Mouse (Mus musculus) megakaryocyte, embryonic 14.5 days (primary cell): ENCODE measurements around the gene Gnl1. TPM values are rescaled to one million over a fixed set of nuclear protein-coding genes. Genes with fewer than 3 reads are reported as not detected.
A peak's percentile ranks its signal among the peaks of the same experiment; 100 is the strongest.
"Not testable (repeated sequence)": the region's sequence is repeated elsewhere in the genome, so short reads cannot be mapped to it uniquely, and the experiment has no call there.

ENCODE experiments used
- H3K27me3 ChIP-seq: replicated peaks from 2 replicates; pipeline ENCODE3; 2012; ENCODE audit warnings: inconsistent platforms
- H3K36me3 ChIP-seq: replicated peaks from 2 replicates; pipeline ENCODE3; 2012; ENCODE audit warnings: low read length, inconsistent platforms, mixed read lengths
- H3K4me1 ChIP-seq: 2 replicates; pipeline ENCODE4 v1.6.1; 2012; ENCODE audit warnings: inconsistent platforms
- H3K4me3 ChIP-seq: replicated peaks from 2 replicates; pipeline ENCODE3; 2012; ENCODE audit warnings: moderate library complexity, mild to moderate bottlenecking, inconsistent platforms
- H3K9me3 ChIP-seq: 2 replicates; pipeline ENCODE4 v1.6.1; 2012; ENCODE audit warnings: inconsistent platforms
- FLI1 ChIP-seq: IDR thresholded peaks from 2 replicates; pipeline ENCODE4 v1.6.1; 2012; ENCODE audit warnings: low read length, inconsistent platforms, mixed read lengths
- GATA1 ChIP-seq: IDR thresholded peaks from 3 replicates; pipeline ENCODE4 v1.6.1; 2012; ENCODE audit warnings: mixed read lengths, low read length, inconsistent platforms, borderline replicate concordance
- polyA plus RNA-seq: library from polyadenylated mRNA; stranded (reverse); fragments of >175 nt; gene quantifications from 2 replicates; pipeline ENCODE4 v1.2.3, GENCODE M21; 2012; ENCODE audit warnings: low replicate concordance; ENCODE audit not compliant: insufficient read depth

Gene Gnl1
- polyA plus RNA-seq, result 63.9 and 75.7 TPM in 2 replicates

DNA sequence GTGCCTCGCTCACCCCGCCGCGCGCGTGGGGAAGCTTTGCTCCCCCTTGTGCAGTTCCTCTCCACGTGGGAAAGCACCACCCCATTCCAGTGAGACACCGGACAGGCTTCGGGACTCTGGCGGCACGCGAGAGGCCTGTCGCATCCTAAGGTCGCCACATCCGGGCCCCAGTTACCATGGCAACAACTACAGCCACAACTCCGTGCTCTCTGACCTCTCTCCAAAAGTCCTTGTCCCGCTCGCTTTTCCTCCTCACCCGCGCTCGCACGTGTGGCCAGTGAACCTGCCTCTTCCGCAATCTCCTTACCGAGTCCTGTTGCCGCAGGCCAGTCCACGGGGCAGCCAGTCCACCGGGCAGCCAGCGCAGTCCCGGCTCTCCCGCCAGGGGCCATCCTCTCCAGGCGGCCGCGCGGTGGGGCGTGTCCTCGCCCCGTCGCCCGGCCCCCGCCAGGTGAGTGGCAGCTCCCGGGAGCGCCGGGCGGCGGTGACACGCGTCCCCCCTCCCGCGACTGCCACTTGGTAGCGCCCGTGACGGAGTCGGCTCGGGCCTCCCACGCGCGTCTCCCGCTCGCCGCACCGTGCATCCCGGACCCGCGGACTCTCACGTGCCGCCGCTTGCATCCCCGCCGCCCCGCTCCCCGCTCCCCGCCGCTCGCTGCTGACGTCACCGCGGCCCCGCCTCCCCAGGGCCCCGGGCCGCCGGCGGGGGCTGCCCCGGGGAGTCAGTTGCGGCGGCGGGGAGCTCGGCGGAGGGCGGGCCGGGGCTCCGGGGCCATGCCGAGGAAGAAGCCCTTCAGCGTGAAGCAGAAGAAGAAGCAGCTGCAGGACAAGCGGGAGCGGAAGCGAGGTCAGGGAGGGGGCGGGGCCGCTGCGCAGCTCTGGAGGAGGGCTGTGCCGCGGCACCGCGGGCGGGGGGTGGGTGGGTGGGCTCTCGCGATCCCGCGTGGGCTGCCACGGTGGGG, at the start of gene Gnl1, which contains the start of gene Prr3:
Gene Gnl1 (plus strand): TSS at position 451 of the 962 bp plus-strand sequence.
Gene Prr3 (minus strand): TSS at position 836 of the 962 bp plus-strand sequence.
- H3K4me3 ChIP-seq, result peak within 1 kb of the TSS; percentile 95
- TF ChIP-seq GATA1, result no peak
- TF ChIP-seq FLI1, result peak; percentile 18; the same call in 1 of the 2 replicates

DNA sequence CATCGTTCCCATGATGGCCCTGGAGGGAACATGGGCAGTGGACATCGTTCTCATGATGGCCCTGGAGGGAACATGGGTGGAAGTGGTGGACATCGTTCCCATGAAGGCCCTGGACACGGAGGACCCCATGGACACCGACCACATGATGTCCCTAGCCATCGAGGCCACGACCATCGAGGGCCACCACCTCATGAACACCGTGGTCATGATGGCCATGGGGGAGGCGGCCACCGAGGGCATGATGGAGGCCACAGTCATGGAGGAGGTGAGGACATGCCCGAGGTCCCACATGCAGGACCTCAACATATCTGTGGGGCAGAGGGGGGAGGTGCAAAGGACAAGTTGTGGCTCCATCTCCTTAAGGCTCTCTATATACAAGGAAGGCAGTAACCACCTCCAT, 49.0 kb upstream of the Gnl1 start:
- Histone ChIP-seq H3K27me3 (no peaks in the 10 kb centered on the region), H3K36me3 (peaks cover 59% of the 10 kb centered on the region), H3K4me1 (peaks cover 38% of the 10 kb centered on the region), H3K9me3 (no peaks in the 10 kb centered on the region), H3K4me3 (peak overlapping the region; percentile 8)
- no peak for TF ChIP-seq GATA1
- no peak for TF ChIP-seq FLI1

More for the DNA sequence above, at the start of gene Gnl1, which contains the start of gene Prr3:
- peaks cover 29% of the 10 kb centered on the region for H3K4me1 ChIP-seq
- no peaks in the 10 kb centered on the region for H3K9me3 ChIP-seq
- H3K36me3 ChIP-seq, result peaks cover 48% of the 10 kb centered on the region
- no peaks in the 10 kb centered on the region for H3K27me3 ChIP-seq

DNA sequence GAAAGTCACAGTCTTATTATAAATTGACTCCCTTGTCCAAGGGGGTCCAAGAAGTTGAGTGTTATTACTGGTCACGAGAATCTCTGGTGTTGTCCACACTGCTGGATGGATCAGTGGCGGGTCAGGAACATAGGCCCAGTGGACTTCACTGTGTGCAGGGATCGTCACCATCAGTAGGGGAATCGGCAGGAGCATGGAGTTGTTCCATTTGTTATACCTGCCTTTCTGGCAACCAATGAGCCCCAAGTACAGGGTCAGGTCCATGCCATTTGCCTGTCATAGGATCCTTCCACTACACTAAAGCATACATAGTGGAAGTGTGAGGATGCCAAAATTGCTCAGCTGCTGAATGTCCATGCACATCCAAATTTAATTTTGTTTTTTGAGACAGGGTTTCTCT, 47.0 kb upstream of the Gnl1 start:
- Histone ChIP-seq H3K27me3 (no peaks in the 10 kb centered on the region), H3K36me3 (peaks cover 41% of the 10 kb centered on the region), H3K9me3 (no peaks in the 10 kb centered on the region), H3K4me3 (no peak overlapping the region), H3K4me1 (peaks cover 25% of the 10 kb centered on the region)
- no peak for TF ChIP-seq GATA1
- TF ChIP-seq FLI1, result no peak

DNA sequence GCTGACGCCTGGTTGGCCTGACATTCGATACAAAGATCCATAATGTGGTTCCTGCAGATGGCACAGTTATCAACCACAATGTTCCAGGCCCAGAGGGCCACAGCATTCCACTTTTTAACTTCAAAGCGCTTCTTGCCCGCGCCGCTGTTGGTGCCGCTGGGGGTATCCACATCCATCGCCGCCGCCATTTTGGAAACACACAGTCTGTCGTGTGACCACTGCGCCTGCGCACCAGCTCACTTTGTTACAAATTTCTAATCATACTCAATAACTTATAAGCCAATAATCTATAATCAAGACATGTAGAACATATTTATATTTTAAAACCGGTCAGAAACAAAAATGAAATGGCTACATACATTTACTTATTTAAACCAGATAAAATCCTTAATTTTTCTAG, 43.9 kb upstream of the Gnl1 start:
- H3K9me3 ChIP-seq, H3K27me3 ChIP-seq, H3K4me1 ChIP-seq, H3K4me3 ChIP-seq, H3K36me3 ChIP-seq: not testable (repeated sequence)

DNA sequence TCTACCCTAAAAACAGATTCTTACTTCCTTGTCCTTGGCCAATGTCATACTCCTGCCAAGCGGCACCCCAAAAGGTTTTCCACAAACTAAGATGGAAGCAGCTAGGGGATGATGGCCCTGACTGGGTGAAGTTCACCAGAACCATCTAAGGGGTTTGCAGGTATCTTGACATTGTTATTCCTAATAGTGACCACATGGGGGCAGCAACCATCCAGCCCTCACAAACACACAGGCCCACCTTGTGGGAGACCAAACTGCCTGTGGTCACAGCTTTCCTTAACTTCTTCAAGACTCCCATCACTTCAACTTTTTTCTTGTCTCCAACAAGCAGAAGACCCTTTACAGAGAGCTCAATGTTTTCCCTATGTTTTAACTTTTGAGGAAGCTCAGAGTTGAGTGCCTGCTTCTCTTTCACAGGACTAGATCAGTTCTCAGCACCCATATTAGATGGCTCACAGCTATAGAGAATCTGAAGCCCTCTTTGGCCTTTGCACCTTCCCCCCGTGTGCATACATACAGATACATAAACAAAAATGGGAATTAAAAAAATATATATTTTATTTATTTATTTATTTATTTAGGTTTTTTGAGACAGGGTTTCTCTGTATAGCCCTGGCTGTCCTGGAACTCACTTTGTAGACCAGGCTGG, 41.8 kb upstream of the Gnl1 start:
- Histone ChIP-seq H3K4me1 (no peaks in the 10 kb centered on the region), H3K36me3 (no peaks in the 10 kb centered on the region), H3K27me3 (no peaks in the 10 kb centered on the region), H3K9me3 (peaks cover 8% of the 10 kb centered on the region), H3K4me3 (no peak overlapping the region)
- TF ChIP-seq FLI1 (no peak), GATA1 (no peak)

DNA sequence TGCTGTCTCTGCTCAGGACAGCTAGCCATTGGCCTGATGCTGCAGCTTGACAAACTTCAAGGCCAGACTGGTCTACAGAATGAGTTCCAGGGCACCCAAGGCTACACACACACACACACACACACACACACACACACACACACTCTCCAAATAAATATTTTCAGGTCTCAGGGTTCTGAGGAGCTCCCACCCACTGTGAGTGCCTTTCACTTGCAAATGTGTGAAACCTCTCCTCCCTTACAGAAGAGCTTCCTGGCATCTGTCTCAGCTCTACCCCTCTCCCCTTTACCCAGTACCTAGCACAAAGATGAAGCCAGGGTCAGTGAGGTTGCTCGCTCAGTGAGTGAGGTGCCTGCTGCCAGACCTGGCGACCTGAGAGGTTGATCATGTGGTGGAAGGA, 40.5 kb upstream of the Gnl1 start:
- peaks cover 8% of the 10 kb centered on the region for H3K9me3 ChIP-seq
- H3K4me1 ChIP-seq, result no peaks in the 10 kb centered on the region
- H3K4me3 ChIP-seq, result no peak overlapping the region
- H3K36me3 ChIP-seq, result no peaks in the 10 kb centered on the region
- no peak for TF ChIP-seq FLI1
- TF ChIP-seq GATA1, result no peak
- no peaks in the 10 kb centered on the region for H3K27me3 ChIP-seq

DNA sequence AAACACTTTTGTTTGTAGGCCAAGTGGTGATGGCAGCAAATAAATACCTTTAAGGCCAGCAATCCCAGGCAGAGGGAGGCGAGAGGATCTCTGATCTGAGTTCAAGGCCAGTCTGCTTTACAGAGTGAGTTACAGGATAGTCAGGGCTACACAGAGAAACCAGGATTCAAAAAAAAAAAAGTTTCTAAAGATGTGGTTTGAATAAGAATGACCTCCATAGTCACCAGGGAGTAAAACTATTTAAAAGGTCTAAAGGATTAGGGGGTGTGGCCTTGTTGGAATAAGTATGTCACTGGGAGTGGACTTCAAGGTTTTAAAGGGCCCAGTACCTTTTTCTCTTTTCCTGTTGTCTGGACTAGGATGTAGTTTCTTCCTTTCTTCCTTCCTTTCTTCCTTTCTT, 39.7 kb upstream of the Gnl1 start:
- no peak for TF ChIP-seq FLI1
- TF ChIP-seq GATA1, result no peak
- no peak overlapping the region for H3K4me3 ChIP-seq
- H3K9me3 ChIP-seq, result peaks cover 8% of the 10 kb centered on the region
- H3K4me1 ChIP-seq, result no peaks in the 10 kb centered on the region
- H3K36me3 ChIP-seq, result no peaks in the 10 kb centered on the region
- no peaks in the 10 kb centered on the region for H3K27me3 ChIP-seq

DNA sequence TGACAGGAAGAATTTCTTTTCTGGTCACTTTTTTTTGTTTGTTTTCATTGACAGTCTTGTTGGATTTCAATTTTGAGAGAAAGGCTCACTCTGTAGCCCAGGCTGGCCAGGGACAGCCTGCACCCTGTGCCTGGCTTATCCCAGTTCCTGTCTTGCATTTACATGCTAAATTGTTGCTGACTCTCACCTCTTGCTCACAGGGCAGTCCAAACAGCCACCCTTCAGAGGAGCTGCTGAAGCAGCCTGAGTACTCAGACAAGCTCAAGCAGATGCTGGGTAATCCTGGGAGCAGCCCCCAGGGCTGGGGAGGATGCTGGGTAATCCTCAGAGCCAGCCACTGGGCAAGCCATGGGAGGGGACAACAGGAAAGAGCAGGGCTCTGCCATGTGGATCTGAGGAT, 28.7 kb upstream of the Gnl1 start:
- H3K9me3 ChIP-seq, H3K4me1 ChIP-seq, H3K4me3 ChIP-seq: not testable (repeated sequence)
- Histone ChIP-seq H3K36me3 (peaks cover 14% of the 10 kb centered on the region), H3K27me3 (peaks cover 12% of the 10 kb centered on the region)

DNA sequence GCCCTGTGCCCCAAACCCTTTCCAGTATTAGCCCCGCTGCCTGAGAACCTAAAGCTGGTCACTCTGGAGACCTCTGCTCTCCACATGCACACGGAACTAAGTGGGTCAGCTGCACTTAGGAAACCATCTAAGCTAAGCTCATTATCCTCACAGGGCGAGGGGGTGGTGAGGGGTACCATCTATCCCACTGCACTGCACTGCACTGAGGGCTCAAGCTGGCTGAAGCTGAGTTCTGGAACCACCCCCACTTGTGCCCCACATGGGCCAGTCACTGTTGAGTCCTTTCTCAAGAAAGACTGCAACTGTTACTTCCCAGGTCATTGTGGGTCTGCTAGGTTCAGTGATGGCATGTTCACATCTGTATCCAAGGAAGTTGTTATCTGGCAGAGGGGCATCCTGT, 27.1 kb upstream of the Gnl1 start:
- H3K36me3 ChIP-seq, result peaks cover 30% of the 10 kb centered on the region
- not testable (repeated sequence) for H3K4me3 ChIP-seq, H3K9me3 ChIP-seq, H3K4me1 ChIP-seq, H3K27me3 ChIP-seq

DNA sequence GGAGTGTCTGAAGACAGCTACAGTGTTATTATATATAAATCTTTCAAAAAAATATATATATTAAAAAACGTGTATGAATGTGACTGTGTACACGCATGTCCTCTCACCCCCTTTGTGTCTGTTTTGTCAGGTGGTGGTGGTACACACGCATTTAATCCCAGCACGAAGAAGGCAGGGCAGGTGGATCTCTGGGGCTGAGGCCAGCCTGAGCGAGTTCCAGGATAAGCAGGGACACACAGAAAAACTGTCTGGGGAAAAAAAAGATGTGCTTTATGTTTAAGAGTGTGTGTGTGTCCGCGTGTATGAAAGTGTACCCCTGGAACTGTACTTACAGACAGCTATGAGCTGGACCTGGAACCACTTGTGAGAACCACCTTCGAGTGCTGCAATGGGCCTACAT, 25.0 kb upstream of the Gnl1 start:
- peaks cover 16% of the 10 kb centered on the region for H3K4me1 ChIP-seq
- no peaks in the 10 kb centered on the region for H3K9me3 ChIP-seq
- peaks cover 5% of the 10 kb centered on the region for H3K27me3 ChIP-seq
- TF ChIP-seq FLI1 (no peak), GATA1 (no peak)
- no peak overlapping the region for H3K4me3 ChIP-seq
- H3K36me3 ChIP-seq, result peaks cover 51% of the 10 kb centered on the region
